Mouse (Mus musculus): Measurements from ENCODE around the gene Pafah1b2.

The Pafah1b2 gene

DNA sequence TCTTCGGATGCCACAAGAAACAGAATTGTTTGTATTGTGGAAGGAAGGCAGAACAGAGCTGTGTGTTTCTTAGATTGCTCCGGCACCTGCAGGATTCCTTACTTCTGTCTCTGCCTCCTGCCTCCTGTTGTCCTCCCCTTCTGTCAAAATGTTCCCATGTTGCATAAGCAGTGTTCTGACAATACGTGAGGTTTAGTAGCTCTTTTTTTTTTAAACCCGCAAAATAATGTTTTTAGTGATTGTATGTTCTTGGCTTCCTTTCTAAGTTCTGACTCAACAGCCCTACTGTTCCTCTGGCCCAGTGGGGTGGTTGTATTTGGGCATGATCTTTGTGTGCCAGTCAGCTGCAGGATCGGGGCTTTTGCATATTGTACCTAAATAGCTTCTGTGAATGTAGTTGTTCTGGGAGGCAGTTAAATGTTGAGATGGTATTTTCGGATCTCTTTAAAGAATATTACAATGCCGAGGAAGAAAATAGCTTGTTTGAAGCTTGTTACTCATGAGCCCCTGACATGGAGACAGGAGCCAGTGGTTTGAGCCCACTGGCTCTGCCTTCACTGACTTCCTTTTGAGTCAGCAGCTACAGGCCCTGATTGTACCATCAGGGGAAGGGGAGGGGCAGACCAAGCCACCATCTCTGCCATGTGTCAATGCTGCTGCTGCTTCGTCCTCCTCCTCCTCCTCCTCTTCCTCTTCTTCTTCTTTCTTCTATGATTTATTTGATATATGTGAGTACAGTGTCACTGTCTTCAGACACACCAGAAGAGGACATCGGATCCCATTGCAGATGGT lies 13.8 kb upstream of the Pafah1b2 start:
- peak in 1 of 2 experiments; percentile 35 for DNase-seq (ENCODE audit: low spot score in 2 of 2)

DNA sequence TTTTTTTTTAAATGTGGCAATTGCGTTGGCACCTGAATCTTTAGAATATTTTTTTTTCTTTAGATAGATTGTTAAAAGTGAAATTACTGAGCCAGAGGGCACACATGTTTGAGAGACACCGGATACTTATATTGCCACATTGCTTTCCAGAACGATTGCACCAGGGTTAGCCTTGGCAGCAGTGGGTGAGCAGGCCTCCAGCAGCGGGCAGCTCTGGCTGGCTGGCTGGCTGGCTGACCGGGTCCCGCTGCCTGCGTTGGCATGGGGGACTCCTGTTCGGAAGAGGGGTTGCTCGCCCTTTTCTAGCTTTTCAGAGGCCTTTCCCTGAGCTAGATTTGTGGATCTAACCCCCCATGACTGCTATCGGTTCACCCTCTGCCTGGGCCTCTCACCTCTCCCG lies 11.1 kb upstream of the Pafah1b2 start:
- no peak for DNase-seq (ENCODE audit: low spot score in 2 of 2)

DNA sequence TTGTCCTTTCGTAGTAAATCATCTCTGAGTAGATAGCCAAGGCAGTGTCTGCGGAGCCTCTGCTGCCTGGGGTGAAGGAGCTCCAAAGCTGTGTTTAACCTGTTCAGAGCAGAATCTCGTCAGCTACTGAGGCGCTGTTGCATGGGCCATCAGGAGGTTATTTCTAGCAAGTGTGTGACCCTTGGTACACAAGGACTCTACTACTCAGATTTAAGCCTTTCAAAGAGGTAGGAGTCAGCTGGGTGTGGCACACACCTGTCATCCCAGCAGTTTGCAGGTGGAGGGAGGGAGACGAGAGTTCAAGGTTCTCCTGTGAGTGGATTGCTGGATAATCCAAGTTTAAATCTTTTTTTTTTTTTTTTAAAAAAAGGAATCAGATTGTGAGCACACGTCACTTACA lies 7.5 kb upstream of the Pafah1b2 start:
- DNase-seq (ENCODE audit: low spot score in 2 of 2), result no peak

DNA sequence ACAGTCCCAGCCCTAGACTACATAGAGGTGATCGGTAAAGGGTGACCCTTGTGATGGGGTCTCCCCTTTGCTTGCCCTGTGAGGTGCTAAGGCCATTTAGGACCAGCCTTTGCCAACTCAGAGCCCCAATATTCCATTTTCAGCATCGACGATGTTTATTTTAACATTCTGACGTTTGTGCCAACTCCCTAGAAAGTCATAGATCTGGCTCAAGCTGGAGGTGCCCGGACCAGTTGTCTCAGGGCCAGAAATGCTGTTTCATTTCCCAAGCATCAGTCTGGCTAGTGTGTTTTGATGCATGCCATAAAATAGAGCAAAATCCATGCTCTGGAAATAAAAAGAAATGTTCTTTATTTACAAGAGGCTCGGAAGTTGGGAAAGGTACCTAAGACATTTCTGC lies 5.8 kb upstream of the Pafah1b2 start:
- no peak for DNase-seq (ENCODE audit: low spot score in 2 of 2)

DNA sequence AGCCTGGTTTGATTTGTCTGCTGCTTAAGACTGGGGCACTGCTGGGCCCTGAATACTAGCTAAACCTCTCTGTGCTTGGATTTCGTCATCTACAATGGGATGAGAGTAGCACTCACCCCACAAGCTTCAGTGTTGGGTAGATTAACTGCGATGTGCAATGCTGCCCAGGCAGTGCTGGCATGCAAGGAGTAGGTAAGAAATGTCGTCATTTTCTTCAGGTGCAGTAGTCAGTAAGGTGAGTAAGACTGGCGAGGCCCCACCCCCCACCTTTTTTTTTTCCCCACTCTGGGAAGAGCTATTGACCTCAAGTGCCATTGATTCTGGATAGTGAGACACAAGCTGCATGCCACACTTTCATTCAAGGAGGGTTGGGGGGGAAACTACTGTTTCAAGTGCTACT lies 3.9 kb upstream of the Pafah1b2 start:
- no peak for DNase-seq (ENCODE audit: low spot score in 2 of 2)

DNA sequence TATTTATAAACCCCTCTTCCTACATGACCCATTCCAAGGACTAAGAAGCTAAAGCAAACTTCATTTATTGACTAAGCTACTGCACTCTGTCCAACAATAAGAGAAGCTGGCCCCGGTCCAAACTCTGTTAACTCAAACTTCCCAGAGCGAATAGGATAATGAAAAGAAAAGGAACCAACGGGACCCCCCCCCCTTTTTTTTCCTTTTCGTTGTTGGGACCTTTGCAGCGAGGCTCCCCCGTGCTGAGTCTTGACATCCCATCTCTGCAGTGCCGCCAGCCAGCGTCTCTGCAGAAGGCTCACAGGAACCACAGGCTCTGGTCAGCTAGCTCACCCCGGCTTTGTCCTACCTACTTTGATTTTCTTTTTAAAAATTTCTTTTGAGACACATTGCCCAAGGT lies 3.3 kb upstream of the Pafah1b2 start:
- no peak for DNase-seq (ENCODE audit: low spot score in 2 of 2)

DNA sequence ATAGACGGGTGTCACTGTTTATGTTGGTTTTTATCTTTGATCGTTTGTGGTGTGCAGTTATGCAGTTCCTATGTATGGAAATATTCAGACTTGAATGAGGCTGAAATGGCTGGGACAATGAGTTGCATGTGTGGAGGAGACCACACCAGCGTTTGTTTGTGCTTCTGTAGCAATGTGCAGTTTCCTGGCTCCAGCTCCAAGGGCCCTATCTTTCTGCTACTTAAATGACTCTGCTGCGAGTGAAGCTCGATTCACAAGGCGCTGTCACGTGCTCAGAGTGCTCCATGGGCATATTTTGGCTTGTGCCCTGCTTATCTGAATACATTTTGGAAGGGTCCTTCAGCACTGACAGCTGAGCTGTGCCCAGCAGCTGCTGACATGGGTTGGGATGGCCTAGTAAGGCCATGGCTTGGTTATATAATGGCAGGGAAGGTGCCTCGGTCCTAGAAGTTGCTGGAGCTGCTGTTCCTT lies 2.6 kb upstream of the Pafah1b2 start:
- peak in 1 of 2 experiments; percentile 54 for DNase-seq (ENCODE audit: low spot score in 2 of 2)

DNA sequence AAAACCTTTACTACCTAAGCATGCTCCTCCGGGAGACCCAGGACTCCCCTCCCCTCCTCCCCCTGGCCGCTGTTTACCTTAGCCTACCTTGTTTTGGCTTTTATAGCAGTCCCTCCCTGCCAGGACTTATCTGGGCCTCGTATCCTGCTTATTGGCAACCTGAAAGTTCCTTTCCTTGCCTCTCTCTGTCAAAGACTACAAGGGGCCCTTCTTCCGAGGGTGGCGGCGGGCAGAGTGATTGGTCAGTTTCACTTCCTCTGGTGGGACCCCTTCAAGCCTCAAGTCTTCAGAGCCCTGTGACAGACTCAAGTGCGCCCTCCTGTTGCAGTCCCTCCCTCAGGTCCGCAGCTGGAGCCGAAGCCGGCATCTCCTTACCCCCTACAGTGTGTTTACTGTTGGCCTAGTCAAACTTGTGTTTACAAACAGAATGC lies 1.8 kb upstream of the Pafah1b2 start:
- peak in 1 of 2 experiments; percentile 42 for DNase-seq (ENCODE audit: low spot score in 2 of 2)

DNA sequence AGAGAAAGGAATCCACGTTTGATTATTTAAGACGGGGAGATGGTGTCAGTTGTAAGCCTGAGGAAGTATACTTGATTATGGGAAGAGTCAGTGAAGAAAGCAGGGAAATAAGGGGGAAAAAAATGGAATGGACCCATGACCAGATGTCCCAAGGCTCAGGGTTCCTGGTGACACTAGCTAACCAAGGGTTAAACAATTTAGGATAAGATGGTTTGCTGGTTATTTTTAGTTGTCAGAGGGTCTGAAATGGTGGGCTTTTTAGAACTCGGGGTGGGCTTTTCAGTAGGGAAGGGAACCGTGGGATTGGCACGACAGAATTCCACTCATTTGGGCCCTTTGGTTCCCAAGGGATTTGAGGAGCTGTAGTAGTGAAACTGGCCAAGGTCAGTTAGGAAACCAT lies 1.1 kb upstream of the Pafah1b2 start:
- no peak for DNase-seq (ENCODE audit: low spot score in 2 of 2)

DNA sequence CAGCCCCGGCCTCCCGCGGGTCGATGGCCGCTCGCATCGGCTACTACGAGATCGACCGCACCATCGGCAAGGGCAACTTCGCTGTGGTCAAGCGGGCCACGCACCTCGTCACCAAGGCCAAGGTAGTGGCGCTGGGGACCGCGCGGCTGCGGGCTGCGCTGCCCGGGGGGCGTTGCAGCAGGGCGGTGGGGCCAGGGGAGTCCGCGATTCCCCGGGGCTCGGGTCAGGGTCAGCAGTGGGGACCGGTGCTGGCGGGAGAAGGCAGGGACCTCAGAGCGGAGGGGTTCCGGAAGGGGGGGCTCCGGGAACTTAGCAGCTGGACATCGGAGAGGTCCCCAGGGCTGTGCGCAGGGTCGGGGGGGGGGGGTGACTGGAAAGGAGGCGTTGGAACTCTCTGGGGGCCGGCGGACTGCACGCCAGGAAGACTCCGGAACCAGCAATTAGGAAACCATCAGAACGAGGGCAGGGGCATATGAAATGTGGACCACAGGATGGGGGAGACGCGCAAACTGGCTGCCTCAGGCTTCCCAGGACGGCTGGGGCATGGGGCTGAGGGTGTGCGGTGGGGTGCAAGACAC lies 608 bp upstream of the Pafah1b2 start:
- DNase-seq (ENCODE audit: low spot score in 2 of 2), result no peak

DNA sequence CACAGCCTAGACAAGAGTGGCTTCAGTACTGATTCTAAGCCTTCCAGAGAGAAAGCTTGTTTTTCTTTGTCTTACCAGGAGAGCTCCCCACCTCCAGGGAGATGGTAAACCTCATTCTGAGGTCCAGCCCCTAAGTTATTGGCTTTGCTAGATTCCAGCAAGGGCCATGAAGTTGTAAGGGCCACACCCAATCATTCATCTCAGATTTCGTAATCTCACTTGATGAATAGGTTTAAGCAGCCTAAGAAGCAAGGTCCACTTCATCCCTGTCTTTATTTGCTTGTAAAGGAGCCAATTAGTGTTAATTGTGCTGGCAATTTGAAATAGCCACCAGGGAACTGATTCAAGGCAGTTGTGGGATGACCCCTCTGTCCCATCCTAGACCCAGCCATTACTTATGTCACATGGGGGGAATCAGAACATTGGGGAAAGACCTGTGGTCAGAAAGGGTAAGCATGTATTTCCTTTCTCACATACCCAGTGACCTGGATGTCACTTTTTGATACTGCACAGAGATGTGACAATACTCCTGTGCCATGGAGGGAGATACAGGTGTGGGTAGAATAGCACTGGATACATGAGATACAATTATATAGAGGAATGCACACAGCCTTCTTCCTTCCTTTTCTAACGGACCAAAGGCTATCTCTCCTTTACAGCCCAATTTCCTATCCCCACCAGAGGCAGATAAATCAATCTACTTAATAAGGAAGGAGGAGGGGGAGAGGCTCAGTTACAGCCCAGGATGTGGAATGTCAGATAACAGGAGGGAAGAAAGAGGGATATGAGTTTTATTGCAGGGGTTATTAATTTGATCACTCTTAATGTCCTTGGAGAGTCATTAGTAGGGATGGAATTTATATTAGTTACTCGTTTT lies 1.2 kb downstream of the Pafah1b2 start:
- DNase-seq (ENCODE audit: low spot score in 2 of 2), result no peak

DNA sequence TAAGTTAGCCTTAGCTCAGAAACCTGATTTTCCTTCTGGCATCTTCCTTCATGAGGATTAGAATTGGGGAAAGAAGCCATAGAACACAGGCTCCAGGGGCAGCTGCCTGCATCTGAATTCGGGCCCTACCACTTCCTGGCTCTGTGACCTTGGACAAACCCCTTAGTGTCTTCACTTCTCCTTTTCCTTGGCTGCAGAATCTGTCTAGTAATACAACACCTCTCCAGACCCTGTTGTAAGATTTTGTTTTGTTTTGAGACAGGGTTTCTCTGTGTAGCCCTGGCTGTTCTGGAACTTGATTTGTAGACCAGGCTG lies 2.9 kb downstream of the Pafah1b2 start:
- DNase-seq (ENCODE audit: low spot score in 2 of 2), result no peak

DNA sequence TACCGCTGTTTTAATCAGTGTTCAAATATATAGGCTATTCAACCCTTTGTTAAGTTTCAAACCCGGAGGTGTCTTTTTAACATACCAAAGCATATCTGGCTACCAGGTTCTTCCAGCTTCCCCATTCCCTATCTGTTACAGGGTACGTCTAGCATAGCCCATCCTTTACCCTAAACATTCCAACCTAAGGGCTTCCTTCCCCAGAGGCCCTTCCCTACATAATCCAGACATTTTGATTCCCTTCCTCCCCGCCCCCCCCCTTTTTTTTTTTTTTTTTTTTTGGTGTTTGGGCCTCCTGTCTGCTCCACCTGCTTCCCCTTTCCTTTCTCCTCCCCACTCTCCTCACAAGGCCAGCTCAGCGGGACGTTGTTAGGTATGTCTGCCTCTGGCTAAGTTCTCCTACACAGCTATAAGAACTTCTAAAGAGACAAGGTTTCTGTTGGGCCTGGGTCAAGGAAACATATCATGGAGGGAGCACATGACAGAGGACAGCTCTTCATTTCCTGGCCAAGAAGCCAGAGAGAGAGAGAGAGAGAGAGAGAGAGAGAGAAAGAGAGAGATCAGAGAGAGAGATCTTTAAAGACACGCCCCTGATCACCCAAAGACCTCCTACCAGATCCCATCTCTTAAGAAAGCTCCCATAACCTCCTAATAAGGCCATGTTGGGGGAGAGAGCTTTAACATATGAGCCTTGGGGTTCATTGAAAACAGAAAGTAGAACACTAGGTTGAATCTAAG lies 3.4 kb downstream of the Pafah1b2 start:
- no peak for DNase-seq (ENCODE audit: low spot score in 2 of 2)

DNA sequence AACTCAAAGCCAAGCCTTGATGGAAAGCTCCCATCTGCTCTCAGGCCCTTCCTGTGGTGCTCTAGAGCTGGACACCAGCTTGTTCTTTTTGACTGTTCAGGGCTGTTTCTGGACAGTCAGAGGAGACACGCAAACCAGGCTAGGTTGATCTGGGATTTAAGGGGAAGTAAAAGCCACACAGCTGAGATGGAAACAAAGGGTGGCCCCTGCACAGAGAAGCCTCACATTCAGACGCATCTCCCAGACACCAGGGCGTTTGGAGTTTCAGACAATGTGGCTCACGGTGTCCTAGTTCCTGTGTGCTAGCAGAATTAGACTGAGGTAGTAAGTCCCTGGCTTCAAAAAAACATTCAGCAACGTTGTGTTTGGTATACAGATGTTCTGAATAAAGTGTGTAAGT lies 6.3 kb downstream of the Pafah1b2 start:
- DNase-seq (ENCODE audit: low spot score in 2 of 2), result no peak

DNA sequence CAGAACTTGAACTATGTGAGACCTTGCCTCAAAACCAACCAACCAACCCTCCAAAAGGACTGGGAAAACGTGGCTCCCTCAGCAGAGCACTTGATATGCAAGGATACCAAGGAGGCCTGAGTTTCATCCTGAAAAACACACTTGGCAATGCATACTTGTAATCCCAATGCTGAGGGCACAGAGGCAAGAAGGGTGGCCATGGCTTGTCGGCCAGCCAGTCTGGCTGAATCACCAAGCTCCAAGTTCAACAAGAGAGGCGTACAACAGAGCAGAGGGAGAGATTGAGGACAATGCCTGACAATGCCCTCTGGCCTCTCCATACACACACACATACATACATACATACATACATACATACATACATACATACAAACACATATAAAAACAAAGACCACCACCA lies 8.0 kb downstream of the Pafah1b2 start:
- no peak for DNase-seq (ENCODE audit: low spot score in 2 of 2)

DNA sequence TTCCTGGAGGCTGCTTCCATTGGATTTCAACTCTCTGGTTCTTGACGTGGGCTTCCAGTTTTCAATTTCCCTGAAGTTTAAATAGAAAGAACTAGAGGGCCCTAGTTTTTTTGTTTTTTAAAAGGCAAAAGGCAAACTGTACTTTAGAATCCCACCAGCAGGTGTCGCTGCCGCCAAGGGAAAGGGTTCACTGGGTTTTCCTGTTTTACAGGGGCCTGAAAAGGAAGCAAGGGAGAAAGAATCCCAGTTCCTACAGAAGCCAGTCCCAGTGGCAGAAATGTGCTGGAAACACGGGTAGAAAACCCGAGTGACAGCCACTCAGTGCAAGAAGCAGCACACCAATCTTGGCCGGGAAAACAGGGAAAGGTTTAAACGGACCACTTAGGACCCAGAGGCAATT lies 8.8 kb downstream of the Pafah1b2 start:
- DNase-seq (ENCODE audit: low spot score in 2 of 2), result peak in 1 of 2 experiments; percentile 90

DNA sequence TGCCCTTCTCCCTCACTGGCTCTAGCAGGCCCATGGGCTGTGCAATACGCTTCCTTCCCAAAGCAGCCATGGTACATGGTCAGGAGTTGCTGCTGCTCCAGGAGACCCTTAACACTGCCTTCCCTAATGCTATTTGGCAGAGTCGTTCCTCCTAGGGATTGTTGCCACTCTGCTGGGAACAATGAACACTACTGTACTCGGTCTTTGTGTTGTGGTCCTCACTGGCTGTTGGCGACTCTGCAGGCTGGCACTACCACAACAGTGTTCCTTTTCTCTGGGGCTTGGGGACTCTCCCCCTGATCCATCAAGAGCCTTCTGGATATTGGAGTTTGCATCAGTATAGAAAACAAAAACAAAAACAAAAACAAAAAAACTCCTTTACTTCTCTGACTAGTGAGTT lies 13.5 kb downstream of the Pafah1b2 start:
- DNase-seq (ENCODE audit: low spot score in 2 of 2), result peak in 1 of 2 experiments; percentile 30

DNA sequence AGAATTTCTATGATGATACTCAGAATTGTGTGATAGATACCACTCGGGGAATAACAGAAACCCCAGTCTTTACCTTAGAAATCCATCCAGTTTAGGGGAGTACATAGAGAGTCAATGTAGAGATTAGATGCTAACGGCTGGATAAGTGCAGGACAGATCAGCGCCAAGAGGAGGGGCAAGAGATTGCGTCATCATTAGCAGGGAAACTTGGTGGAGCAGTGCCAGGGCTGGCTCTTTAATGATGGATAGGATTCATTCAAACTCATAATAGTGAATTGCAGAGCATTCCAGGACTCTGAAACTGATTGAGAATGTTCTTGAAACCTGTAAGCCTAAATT lies 27.3 kb downstream of the Pafah1b2 start:
- DNase-seq (ENCODE audit: low spot score in 2 of 2), result peak in 1 of 2 experiments; percentile 59

DNA sequence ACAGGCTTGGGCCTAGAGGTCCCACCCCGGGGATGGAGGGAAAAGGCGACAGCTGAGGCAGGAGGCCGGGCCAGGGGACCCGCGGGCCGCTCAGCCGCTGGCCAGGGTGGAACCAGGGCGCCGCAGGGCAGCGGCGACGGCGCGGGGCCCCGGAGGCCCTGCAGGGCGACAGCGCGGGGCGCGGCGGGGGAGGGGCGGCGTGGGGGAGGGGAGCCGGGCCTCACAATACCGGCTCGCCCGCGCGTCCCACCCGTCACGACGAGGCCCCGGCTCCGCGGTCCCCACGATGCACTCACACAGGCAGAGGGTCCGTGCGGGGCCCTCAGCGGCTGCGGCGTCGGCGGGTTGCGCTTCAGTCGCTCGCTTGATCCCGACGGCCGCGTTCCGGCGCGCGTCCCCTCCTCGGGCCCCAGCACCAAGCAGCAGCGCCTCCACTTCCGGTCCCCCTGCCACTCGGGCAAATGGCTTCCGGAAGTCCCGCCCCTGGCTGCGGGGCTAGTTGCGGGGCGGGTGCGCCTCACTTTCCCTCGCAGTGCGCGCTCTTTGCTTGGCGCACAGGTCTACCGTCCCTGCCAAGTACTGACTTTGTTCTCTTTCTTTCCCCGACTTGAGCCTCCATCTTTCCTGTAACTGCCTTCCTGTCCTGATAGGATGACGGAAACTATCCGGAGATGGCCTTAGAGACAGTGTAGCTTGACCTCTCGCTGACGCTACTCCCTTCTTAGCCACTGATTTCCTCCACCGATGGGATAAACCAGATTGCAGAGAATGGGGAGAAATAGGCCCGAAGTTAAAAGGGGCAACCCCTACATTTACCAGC lies 27.9 kb downstream of the Pafah1b2 start:
- DNase-seq (ENCODE audit: low spot score in 2 of 2), result peak; percentile 65 to 85

DNA sequence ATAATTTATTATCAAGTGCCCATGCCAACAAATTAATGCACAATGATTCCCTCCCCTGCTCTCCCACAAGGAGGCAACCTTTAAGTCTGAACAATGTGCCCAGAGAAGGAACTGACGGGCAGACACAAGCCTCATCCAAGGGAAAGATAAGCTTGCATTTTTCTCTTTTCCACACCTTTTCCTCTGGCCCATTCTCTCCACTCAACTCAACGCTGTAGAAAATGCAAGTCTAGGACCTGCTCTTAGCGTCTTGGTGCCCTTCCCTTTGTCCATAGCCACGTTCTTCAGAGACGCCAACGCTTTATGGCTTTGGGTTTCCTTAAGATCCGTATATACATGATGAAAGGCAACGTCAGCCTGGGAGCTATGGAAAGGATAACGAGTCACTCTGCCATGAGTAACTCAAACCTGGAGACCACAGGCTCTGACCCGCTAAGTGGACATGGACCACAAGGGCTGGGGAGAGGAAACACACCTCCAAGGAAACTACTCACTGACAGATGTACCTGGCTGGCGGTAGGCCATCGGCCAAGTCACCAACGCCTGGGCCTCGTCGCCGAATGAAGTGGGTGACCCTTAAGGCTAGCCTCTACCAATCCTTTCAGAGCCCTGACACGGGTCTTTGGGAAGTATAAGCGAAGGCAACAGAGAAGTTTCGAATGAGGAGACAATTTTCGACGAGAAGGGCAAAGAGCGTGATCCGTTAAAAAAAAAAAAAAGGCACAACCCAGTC lies 28.6 kb downstream of the Pafah1b2 start:
- DNase-seq (ENCODE audit: low spot score in 2 of 2), result peak in 1 of 2 experiments; percentile 17
